ENCODE assay signal across 19 mouse cellular contexts in genomic region chr6:144737786-144738185, GRCm38 (mm10). TPM values are rescaled to one million over a fixed set of nuclear protein-coding genes. Genes with fewer than 3 reads are reported as not detected.
DNase-seq lines count a peak whose midpoint lies in the region; ATAC-seq and TF ChIP-seq lines count a peak whose summit lies in the region.
"Had no signal": no experiment of that assay in that cellular context is flagged by ENCODE, and none has a peak within 500 bp of the region (broad histone marks: within the 10 kb centered on the region; RNA-seq: fewer than 3 reads in every experiment).

No protein-coding gene starts in this region.

- TF ChIP-seq EP300 in heart, adult 2 months (IDR thresholded peaks at IDR 0.05; ENCODE audit: insufficient read depth, low read depth, low read length), result no peak

- intact Hi-C loops in heart, adult 2 months (cut with DNase I), result no loop called here

- TF ChIP-seq CTCF in heart, adult 2 months (IDR thresholded peaks at IDR 0.05), result no peak

- DNase-seq in heart, adult 11 months, result peak; percentile 66
- no peak for DNase-seq in heart, adult 2 months
- DNase-seq in midbrain, embryonic 11.5 days (ENCODE audit: low spot score, missing footprints), result peak; percentile 51
- DNase-seq: adrenal gland, adult 2 months; adrenal gland, adult 8-10 months; adrenal gland, postnatal 10 days; adrenal gland, postnatal 14 days; adrenal gland, postnatal 25 days; adrenal gland, postnatal 36 days; B cell, adult 2 months; cerebellum, adult 11 months; cerebellum, adult 11-12 months; cerebellum, adult 18-20 months had no signal

- no peaks in the 10 kb centered on the region for H3K36me3 ChIP-seq in heart, adult 2 months (ENCODE audit: control insufficient read depth, insufficient read depth, low read length)
- no peaks in the 10 kb centered on the region for H3K36me3 ChIP-seq in midbrain, embryonic 11.5 days (ENCODE audit: control insufficient read depth, insufficient read depth, low read length)
- no peaks in the 10 kb centered on the region for H3K36me3 ChIP-seq in midbrain, embryonic 16.5 days (ENCODE audit: control insufficient read depth, insufficient read depth, low read length)
- H3K36me3 ChIP-seq: G1E had no signal

- TF ChIP-seq POLR2A in heart, adult 2 months (IDR thresholded peaks at IDR 0.05; ENCODE audit: insufficient read depth, low read depth, low read length), result no peak

- no peaks in the 10 kb centered on the region for H3K79me2 ChIP-seq in heart, adult 2 months (replicated peaks; ENCODE audit: control insufficient read depth, insufficient read depth, low read length)

- no peak overlapping the region for H3K4me2 ChIP-seq in midbrain, embryonic 11.5 days
- H3K4me2 ChIP-seq in midbrain, embryonic 16.5 days (ENCODE audit: low read length), result no peak overlapping the region

- no peak for ATAC-seq in midbrain, embryonic 11.5 days (ENCODE audit: low FRiP score)
- no peak for ATAC-seq in midbrain, embryonic 16.5 days
- ATAC-seq: activated CD4-positive, CD25-positive, alpha-beta regulatory T cell, adult 4 months; CD4-positive, CD25-positive, alpha-beta regulatory T cell, adult 4 months; Patski had no signal

- H3K4me1 ChIP-seq in heart, adult 2 months (ENCODE audit: control insufficient read depth, insufficient read depth, low read length), result peaks cover 3% of the 10 kb centered on the region; the same call in 1 of the 2 replicates
- H3K4me1 ChIP-seq in midbrain, embryonic 11.5 days (ENCODE audit: control insufficient read depth, insufficient read depth, low read length), result no peaks in the 10 kb centered on the region
- no peaks in the 10 kb centered on the region for H3K4me1 ChIP-seq in midbrain, embryonic 16.5 days (ENCODE audit: control insufficient read depth, insufficient read depth, low read length)

- 86% methylated on average over 5 of the region's 5 CpGs for WGBS in heart, adult 2 months
- WGBS in midbrain, embryonic 11.5 days, result 91% methylated on average over 5 of the region's 5 CpGs
- WGBS in midbrain, embryonic 16.5 days, result 88% methylated on average over 5 of the region's 5 CpGs

- H3K9me3 ChIP-seq in midbrain, embryonic 11.5 days (ENCODE audit: control insufficient read depth, low read length), result no peaks in the 10 kb centered on the region
- H3K9me3 ChIP-seq in midbrain, embryonic 16.5 days (replicated peaks; ENCODE audit: control insufficient read depth, low read length, poor library complexity, severe bottlenecking), result no peaks in the 10 kb centered on the region

- no peak overlapping the region for H3K9ac ChIP-seq in heart, adult 2 months (ENCODE audit: low read depth, low read length)
- no peak overlapping the region for H3K9ac ChIP-seq in midbrain, embryonic 11.5 days (ENCODE audit: low read length)
- H3K9ac ChIP-seq in midbrain, embryonic 16.5 days (ENCODE audit: low read depth, low read length), result no peak overlapping the region

- no peak overlapping the region for H3K27ac ChIP-seq in heart, adult 2 months
- no peak overlapping the region for H3K27ac ChIP-seq in midbrain, embryonic 11.5 days (ENCODE audit: low read depth, low read length)
- H3K27ac ChIP-seq in midbrain, embryonic 16.5 days (ENCODE audit: low read length), result no peak overlapping the region

- H3K4me3 ChIP-seq in heart, adult 2 months, result no peak overlapping the region
- H3K4me3 ChIP-seq in midbrain, embryonic 11.5 days (ENCODE audit: low read depth, low read length), result no peak overlapping the region
- H3K4me3 ChIP-seq in midbrain, embryonic 16.5 days (ENCODE audit: low read depth, low read length), result no peak overlapping the region

- no peaks in the 10 kb centered on the region for H3K27me3 ChIP-seq in heart, adult 2 months (ENCODE audit: control insufficient read depth, insufficient read depth, low read length)
- H3K27me3 ChIP-seq in midbrain, embryonic 11.5 days (ENCODE audit: control insufficient read depth, insufficient read depth, low read length), result no peaks in the 10 kb centered on the region
- H3K27me3 ChIP-seq in midbrain, embryonic 16.5 days (ENCODE audit: control insufficient read depth, insufficient read depth, low read depth, low read length), result no peaks in the 10 kb centered on the region
- H3K27me3 ChIP-seq: CH12.LX, Patski had no signal

RNA-seq across cellular contexts. Expression of gene Sox5, which starts 44.0 kb away (rescaled TPM):
- total RNA-seq in heart, adult 2 months (2021), result 1 to 10 TPM; 2.4 to 3.4 TPM
- 1.7 and 2.1 TPM in 2 replicates for polyA plus RNA-seq in heart, adult 2 months (2012; rRNA removed)
- 23.0 and 28.9 TPM in 2 replicates for polyA plus RNA-seq in midbrain, embryonic 11.5 days (2014; fragmentation: Nextera tagmentation; extraction: Ambion mirVana)
- 43.3 and 51.8 TPM in 2 replicates for polyA plus RNA-seq in midbrain, embryonic 16.5 days (2015; fragmentation: Nextera tagmentation; extraction: Ambion mirVana)
- polyA plus RNA-seq: G1E had no signal

Comparison
In these comparisons a context has a peak if more than half of its experiments do, and no peak if none do; other contexts are left out.
1. DNase-seq: peak in heart, adult 11 months (single experiment) and midbrain, embryonic 11.5 days (single experiment); none in heart, adult 2 months (0 of 2).